Mouse (Mus musculus): ENCODE results near the gene Zfp790.
"Not testable (repeated sequence)": the region's sequence is repeated elsewhere in the genome, so short reads cannot be mapped to it uniquely, and the experiment has no call there.

Zfp790 gene

GRCm38 (mm10) chr7:29842105-29842504 is 26.2 kb downstream of the Zfp790 start:
- no peak for DNase-seq (ENCODE audit: low spot score in 2 of 2)

GRCm38 (mm10) chr7:29844616-29845015 is 28.7 kb downstream of the Zfp790 start:
- DNase-seq (ENCODE audit: low spot score in 2 of 2), result no peak

- no peak for DNase-seq (ENCODE audit: low spot score in 2 of 2)
These were observed 36.9 kb downstream of the Zfp790 start for GRCm38 (mm10) chr7:29852831-29853218.

GRCm38 (mm10) chr7:29853219-29853842 is 37.4 kb downstream of the Zfp790 start, which contains the start of gene Zfp940:
Zfp940 (minus strand) TSS chr7:29853669.
- DNase-seq (ENCODE audit: low spot score in 2 of 2), result peak; percentile 59 to 90

- peak; percentile 75 to 94 for DNase-seq (ENCODE audit: low spot score in 2 of 2)
These were observed 43.9 kb downstream of the Zfp790 start, which contains the start of gene Zfp420 for GRCm38 (mm10) chr7:29859532-29860517. Zfp420 (plus strand) TSS chr7:29859979.

- no peak for DNase-seq (ENCODE audit: low spot score in 2 of 2)
These were observed 45.7 kb downstream of the Zfp790 start for GRCm38 (mm10) chr7:29861660-29862059.

GRCm38 (mm10) chr7:29874256-29874655 is 58.3 kb downstream of the Zfp790 start:
- DNase-seq (ENCODE audit: low spot score in 2 of 2), result no peak

GRCm38 (mm10) chr7:29877561-29877960 is 61.6 kb downstream of the Zfp790 start:
- DNase-seq (ENCODE audit: low spot score in 2 of 2), result not testable (repeated sequence)

GRCm38 (mm10) chr7:29880056-29880455 is 64.1 kb downstream of the Zfp790 start:
- no peak for DNase-seq (ENCODE audit: low spot score in 2 of 2)
